Mouse (Mus musculus): ENCODE results near the gene Txnrd2.

Gene Txnrd2

DNA sequence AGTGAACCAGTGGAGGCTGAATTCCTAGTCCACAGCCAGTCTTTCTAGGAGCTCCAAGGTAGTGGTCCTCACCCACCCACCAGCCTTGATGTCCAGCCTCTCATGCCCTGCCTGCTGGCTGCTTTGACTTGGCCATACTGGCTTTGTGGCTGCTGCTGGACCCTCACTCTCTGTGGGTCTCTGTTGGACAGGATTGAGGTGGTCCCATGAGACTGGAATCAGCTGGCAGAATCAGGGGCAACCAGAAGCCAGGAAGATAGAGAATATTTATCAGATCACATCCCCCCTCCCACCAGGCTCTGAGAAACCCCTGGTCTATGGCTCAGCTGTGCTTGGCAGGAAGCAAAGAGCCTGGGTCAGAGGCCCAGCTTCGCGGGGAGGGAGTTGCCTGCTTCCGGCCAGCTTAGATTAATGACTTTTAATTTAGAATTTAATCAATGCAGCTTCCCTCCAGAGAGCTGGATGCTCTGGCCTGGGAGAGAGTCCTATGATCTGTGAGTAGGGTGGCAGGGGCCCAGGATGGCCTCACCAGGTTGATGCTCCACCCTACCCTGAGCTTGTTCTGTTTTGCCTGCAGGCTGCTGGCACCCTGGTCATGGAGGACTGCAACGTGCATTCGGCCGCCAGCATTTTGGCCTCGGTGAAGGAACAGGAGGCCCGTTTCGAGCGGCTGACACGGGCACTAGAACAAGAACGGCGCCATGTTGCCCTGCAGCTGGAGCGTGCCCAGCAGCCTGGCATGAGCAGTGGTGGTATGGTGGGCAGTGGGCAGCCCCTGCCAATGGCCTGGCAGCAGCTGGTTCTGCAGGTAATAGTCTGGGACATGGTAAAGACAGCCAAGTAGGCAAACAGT lies 37.4 kb upstream of the Txnrd2 start:
- DNase-seq (ENCODE audit: low read depth, low spot score) = no peak
- Histone ChIP-seq H3K27me3 (ENCODE audit: control insufficient read depth, insufficient read depth, low read length, poor library complexity, severe bottlenecking) (no peaks in the 10 kb centered on the region), H3K36me3 (ENCODE audit: control insufficient read depth, insufficient read depth, low read length, poor library complexity, severe bottlenecking) (no peaks in the 10 kb centered on the region)

DNA sequence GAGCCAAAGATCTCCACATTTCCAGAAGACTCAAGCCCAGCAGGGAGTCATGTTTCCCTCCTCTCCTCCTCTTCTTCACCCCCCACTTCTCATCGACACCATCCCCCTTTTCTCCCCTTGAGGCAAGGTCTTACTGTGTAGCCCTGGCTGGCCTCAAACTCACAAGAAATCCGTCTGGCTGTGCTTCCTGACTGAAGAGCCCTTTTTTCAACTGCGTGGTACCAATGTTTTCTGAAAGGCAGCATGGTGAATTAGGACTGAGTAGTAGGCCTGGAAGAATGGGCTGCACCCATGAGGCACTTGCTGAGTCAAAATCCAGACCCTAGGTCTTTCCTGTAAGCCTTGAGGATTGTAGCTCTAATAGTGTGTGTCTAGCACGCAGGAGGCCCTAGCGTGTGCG lies 35.8 kb upstream of the Txnrd2 start:
- DNase-seq (ENCODE audit: low read depth, low spot score) = no peak
- H3K36me3 ChIP-seq (ENCODE audit: control insufficient read depth, insufficient read depth, low read length, poor library complexity, severe bottlenecking) = no peaks in the 10 kb centered on the region
- no peaks in the 10 kb centered on the region for H3K27me3 ChIP-seq (ENCODE audit: control insufficient read depth, insufficient read depth, low read length, poor library complexity, severe bottlenecking)

DNA sequence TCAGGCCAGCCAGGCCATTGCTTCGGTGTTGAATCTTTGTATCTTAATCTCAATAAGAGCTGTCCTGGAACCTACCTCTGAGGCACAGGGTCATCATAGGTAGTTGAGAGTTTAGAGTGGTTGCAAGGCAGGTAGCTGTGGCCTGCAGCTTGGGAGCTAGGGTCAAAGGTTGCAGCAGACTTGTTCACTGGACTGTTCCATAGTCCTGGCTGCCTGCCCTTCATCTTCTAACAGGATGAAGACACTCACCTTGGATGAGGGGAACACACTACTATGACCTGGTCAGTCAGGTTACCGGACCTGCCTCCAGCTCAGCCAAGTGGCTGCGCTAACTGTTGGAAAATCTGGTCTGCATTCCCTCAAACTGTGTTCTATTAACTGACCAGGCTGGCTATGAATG lies 35.1 kb upstream of the Txnrd2 start:
- H3K36me3 ChIP-seq (ENCODE audit: control insufficient read depth, insufficient read depth, low read length, poor library complexity, severe bottlenecking) = no peaks in the 10 kb centered on the region
- DNase-seq (ENCODE audit: low read depth, low spot score) = no peak
- no peaks in the 10 kb centered on the region for H3K27me3 ChIP-seq (ENCODE audit: control insufficient read depth, insufficient read depth, low read length, poor library complexity, severe bottlenecking)

DNA sequence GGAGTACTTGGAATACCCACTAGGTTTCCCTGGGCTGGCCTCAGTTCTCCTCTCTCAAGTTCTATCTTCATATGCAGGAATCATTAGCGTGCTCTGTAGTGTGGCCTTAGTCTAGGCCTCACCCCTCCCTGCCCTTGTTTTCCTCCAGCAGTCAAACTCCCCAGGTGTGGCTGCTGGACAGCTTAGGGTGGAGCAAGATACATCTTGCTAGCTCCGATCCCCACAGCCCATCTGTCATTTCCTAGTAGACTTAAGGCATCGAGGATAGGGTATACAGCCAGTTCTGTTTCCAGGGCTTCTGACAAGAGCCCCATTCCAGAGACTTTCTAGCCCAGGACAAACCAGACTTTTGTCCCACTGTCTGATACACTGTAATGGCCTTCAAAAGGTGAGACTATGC lies 34.5 kb upstream of the Txnrd2 start:
- Histone ChIP-seq H3K27me3 (ENCODE audit: control insufficient read depth, insufficient read depth, low read length, poor library complexity, severe bottlenecking) (no peaks in the 10 kb centered on the region), H3K36me3 (ENCODE audit: control insufficient read depth, insufficient read depth, low read length, poor library complexity, severe bottlenecking) (no peaks in the 10 kb centered on the region)
- DNase-seq (ENCODE audit: low read depth, low spot score) = no peak

DNA sequence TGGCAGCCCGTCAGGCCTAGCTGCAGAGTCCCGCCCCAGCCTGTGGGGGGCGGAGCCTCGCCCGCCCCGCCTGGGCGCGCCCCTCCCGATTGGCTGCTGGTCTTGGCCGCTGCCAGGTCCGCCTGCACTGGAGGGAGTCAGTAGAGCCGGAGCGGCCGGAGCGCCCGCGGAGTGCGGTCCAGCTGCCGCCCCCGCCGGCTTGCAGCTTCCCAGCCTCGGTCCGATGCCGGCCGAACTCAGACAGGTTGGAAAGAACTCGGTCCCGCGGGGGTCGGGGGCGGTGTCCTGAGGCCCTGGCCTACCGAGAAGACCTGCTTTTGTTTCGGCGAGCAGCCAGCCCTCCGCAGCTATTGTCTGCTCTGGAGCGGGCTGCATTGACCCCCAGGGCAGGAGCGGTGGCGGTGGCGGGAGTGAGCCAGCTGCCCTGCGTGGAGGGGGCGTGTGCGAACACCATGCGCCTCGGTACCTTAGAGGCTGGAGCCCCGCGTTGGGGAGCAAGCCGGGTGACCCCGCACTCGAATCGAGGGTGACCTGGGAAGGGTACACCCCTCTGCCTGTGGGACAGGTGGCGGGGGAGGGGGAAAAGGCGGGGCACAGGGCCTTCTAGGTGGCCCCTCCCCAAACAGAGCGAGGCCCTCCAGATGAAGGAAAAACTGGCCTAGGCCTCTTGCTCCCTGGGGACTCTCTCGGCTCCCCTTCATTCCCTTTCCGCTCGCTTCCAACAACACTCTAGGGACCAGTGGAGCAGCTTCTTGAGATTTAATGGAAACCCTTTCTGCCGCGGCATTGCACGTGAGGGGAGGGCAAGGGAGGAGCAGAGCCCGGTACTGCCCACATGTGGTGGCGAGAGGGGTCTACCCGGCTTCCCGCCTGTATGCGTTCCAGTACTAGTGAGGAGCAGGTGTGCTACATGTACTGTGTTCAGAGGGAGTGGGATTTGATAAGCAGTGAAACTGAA lies 33.4 kb upstream of the Txnrd2 start:
- DNase-seq (ENCODE audit: low read depth, low spot score) = peak; percentile 82
- Histone ChIP-seq H3K27me3 (ENCODE audit: control insufficient read depth, insufficient read depth, low read length, poor library complexity, severe bottlenecking) (no peaks in the 10 kb centered on the region), H3K36me3 (ENCODE audit: control insufficient read depth, insufficient read depth, low read length, poor library complexity, severe bottlenecking) (no peaks in the 10 kb centered on the region)

DNA sequence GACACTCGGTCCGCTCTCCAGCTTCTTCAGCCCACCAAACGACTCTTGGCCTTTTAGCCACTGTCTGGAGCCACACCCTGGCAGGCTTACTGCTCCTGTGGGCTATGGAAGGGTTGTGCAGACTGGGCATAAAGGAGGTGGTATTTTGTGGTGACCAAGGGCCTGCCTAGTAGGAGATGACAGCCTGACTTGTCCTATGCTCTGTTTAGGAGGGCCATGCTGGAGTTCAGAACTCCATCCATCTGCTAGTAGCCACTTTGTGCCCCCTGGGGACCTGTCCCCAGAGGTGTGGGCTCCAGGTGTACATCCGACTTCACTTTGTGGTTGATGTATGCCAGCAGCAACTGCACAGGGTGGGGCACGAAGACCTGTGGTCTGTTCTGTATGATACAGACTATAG lies 32.6 kb upstream of the Txnrd2 start:
- no peaks in the 10 kb centered on the region for H3K36me3 ChIP-seq (ENCODE audit: control insufficient read depth, insufficient read depth, low read length, poor library complexity, severe bottlenecking)
- no peak for DNase-seq (ENCODE audit: low read depth, low spot score)
- H3K27me3 ChIP-seq (ENCODE audit: control insufficient read depth, insufficient read depth, low read length, poor library complexity, severe bottlenecking) = no peaks in the 10 kb centered on the region

DNA sequence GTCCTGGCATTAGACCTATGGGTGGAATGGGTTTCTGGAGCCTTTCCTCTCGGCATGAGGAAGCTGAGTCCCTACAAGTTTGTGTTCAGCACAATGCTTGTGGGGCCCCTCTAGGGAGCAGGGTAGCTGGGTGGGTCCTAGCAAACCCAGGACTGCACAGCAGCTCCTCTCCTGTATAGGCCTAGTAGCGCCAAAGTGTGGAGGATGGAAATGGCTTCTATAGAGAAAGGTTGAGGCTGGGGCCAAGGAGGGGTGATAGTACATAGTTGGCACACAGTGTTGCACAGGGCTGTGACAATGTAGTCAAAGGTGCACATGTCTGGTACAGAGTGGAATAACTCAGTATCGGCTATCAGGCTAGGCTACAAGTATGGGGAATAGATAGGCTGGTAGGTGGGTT lies 32.1 kb upstream of the Txnrd2 start:
- DNase-seq (ENCODE audit: low read depth, low spot score) = no peak
- Histone ChIP-seq H3K36me3 (ENCODE audit: control insufficient read depth, insufficient read depth, low read length, poor library complexity, severe bottlenecking) (no peaks in the 10 kb centered on the region), H3K27me3 (ENCODE audit: control insufficient read depth, insufficient read depth, low read length, poor library complexity, severe bottlenecking) (no peaks in the 10 kb centered on the region)

DNA sequence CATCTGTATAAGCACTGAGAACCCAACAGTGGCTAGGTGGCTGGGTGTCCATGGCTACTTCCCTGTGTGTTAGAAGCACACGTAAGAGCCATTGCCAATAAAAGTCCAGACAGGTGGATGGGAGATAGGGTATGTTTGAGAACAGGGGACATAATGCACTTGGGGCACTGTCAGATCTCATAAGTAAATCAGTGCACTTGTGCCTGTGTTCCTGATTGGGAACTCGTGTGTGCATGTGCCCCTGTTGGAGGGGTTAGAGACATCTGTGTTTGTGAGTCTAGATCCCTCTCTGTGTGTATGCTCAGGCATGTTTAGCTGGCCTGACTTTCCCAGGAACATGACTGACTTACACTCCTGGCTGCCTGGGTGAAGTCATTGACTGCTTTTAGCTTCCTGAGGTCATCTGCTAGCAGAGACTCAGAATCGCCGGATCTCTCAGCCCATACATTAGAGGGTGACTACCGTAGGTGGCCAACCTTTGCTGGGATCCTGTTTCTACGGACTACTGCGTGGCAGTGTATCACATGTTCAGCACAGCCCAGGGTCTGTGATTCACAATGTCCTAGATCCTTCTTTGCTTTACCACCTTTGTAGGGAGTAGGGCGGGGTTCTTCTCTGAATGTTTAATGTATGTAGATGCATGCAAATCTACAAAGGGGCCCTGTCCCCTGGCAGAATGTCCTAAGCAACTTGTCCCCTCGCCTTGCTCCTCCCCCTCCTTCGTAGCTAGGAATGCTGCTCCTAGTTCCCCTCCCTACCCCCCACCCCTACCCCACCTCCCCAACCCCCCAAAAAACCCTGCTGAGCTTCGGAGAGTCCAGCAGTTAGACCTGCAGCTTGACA lies 31.2 kb upstream of the Txnrd2 start:
- Histone ChIP-seq H3K27me3 (ENCODE audit: control insufficient read depth, insufficient read depth, low read length, poor library complexity, severe bottlenecking) (no peaks in the 10 kb centered on the region), H3K36me3 (ENCODE audit: control insufficient read depth, insufficient read depth, low read length, poor library complexity, severe bottlenecking) (no peaks in the 10 kb centered on the region)
- DNase-seq (ENCODE audit: low read depth, low spot score) = no peak

DNA sequence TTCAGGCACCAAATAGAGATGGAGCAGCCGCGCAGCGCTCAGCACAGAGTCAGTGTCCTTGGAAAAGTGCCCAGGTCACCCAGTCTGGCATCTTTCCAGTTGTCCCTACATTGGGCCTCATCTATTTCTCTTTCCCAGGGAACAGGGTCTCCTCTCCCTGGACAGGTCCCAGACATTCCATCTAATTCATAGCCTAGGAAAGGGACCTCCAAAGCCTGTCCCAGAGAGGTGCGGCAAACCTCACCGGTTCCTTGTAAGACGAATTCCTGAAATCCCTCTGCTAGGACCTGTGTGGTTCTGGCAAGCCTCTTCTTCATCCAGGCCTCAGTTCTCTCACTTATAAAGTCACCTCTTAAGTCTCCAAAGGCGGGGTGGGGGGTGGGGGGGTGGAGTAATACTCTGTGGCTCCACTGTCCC lies 30.6 kb upstream of the Txnrd2 start:
- Histone ChIP-seq H3K36me3 (ENCODE audit: control insufficient read depth, insufficient read depth, low read length, poor library complexity, severe bottlenecking) (no peaks in the 10 kb centered on the region), H3K27me3 (ENCODE audit: control insufficient read depth, insufficient read depth, low read length, poor library complexity, severe bottlenecking) (no peaks in the 10 kb centered on the region)
- DNase-seq (ENCODE audit: low read depth, low spot score) = no peak

DNA sequence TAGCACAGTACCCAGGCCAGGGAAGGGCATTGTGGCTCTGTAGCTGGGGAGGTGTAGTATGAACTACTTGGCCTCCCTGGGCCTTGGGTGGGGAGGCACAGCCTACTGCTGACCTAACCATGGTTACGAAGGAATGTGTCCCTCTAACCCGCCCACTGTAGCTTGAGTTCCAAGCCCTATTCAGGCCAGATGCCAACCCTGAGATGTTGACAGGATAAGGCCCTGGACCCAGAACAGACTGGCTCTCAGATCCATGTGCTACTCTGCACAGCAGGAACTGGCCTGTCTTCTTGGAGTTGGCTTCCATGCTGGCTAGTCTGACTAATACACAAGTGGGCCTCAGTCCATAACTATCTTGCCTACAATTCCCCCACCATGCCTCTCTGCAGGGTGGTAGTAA lies 30.0 kb upstream of the Txnrd2 start:
- DNase-seq (ENCODE audit: low read depth, low spot score) = no peak
- no peaks in the 10 kb centered on the region for H3K27me3 ChIP-seq (ENCODE audit: control insufficient read depth, insufficient read depth, low read length, poor library complexity, severe bottlenecking)

DNA sequence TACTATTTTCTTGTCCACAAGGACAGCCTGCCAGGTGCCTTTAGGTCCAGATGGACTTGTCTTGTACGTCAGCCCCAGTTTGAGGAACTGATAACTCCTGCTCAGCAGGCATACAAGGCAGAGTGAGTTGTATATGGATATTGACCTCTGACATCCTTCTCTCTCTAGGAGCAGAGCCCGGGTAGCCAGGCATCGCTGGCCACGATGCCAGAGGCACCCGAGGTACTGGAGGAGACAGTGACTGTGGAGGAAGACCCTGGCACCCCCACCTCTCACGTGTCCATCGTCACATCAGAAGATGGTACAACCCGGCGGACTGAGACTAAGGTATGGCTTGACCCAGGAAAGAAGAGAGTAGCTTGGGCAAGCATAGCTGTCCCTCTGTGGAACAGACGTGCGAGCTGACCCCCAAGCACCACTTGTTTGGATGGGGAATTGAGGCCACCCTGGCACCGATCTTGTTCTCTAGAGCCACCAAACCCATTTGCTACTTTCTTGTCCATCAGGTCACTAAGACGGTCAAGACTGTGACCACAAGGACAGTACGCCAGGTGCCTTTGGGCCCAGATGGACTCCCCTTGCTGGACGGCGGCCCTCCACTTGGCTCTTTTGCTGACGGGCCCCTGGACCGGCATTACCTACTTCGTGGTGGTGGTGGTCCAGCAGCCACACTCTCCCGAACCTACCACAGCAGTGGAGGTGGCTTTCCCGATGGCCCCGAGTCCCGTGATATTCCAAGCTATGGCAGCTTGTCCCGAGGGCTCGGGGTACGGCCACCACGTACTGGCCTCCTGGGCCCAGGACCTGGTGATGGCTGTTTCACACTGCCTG lies 29.2 kb upstream of the Txnrd2 start:
- DNase-seq (ENCODE audit: low read depth, low spot score) = no peak
- Histone ChIP-seq H3K27me3 (ENCODE audit: control insufficient read depth, insufficient read depth, low read length, poor library complexity, severe bottlenecking) (no peaks in the 10 kb centered on the region), H3K36me3 (ENCODE audit: control insufficient read depth, insufficient read depth, low read length, poor library complexity, severe bottlenecking) (no peaks in the 10 kb centered on the region)

More for the DNA sequence above, 30.0 kb upstream of the Txnrd2 start:
- no peaks in the 10 kb centered on the region for H3K36me3 ChIP-seq (ENCODE audit: control insufficient read depth, insufficient read depth, low read length, poor library complexity, severe bottlenecking)

DNA sequence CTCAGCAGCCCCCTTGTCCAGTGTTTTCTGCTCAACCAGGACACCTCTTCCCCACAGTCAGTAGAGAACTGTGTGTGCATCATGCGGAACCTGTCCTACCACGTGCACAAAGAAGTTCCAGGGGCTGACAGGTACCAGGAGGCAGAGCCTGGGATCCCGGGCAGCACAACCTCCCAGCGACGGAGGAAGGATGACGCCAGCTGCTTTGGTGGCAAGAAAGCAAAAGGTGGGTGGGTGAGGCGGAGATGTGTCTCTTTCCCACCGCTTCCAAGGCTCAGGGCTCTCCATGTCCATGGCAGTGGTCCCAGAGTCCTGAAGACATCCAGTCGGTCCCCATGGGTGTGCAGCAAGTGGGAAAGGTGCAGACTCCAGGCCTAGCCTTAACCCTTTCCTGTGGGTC lies 26.2 kb upstream of the Txnrd2 start:
- H3K36me3 ChIP-seq (ENCODE audit: control insufficient read depth, insufficient read depth, low read length, poor library complexity, severe bottlenecking) = no peaks in the 10 kb centered on the region
- no peaks in the 10 kb centered on the region for H3K27me3 ChIP-seq (ENCODE audit: control insufficient read depth, insufficient read depth, low read length, poor library complexity, severe bottlenecking)
- no peak for DNase-seq (ENCODE audit: low read depth, low spot score)

DNA sequence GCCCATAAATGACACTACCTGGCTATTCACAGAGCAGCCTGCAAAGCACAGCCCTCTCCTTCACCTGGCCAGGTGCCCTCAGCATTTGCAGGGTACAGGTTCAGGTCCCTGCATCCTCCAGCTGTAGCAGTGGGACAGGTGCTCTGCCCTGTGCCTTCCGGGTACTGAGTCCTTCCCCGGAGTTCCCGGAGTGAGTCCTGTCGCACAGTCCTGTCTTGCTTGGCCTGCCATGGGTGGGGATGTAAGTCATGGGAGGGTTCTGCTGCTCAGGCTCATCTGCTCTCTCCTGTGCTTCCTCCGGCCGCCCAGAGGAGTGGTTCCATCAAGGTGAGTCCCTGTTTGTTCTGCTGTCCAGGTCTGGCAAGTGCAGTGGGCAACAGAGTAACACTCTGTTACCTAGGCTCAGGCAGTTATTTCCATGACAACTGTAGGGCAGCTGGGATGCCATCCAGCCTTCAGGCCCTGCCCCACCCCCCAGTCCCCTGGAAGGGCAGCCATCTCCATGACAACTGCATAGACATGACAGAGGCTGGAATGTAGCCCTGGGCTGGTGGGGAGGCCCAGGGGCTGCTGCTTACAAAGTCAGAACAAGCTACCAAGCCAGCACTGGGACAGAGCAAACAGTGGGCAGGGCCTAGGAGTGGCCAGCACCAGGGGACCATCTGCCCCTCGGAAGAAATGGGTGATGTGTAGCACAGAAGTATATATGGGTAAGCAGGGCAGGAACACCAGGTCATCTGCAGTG lies 25.5 kb upstream of the Txnrd2 start:
- Histone ChIP-seq H3K27me3 (ENCODE audit: control insufficient read depth, insufficient read depth, low read length, poor library complexity, severe bottlenecking) (no peaks in the 10 kb centered on the region), H3K36me3 (ENCODE audit: control insufficient read depth, insufficient read depth, low read length, poor library complexity, severe bottlenecking) (no peaks in the 10 kb centered on the region)
- no peak for DNase-seq (ENCODE audit: low read depth, low spot score)
